Mouse (Mus musculus) T-cell, adult 2 months (primary cell): ENCODE data around the gene Znrd1as.

Source experiments
- DNase-seq: peaks from one replicate; pipeline ENCODE4 v3.0.0; 2022; ENCODE audit warnings: low spot score

The Znrd1as gene

GRCm38 (mm10) chr17:36957999-36958743, at the start of gene Znrd1as, which contains the start of gene Znrd1:
TSS of gene Znrd1as (plus strand) at chr17:36958592.
TSS of gene Znrd1 (minus strand) at chr17:36958559.
- peak; percentile 89 for DNase-seq

GRCm38 (mm10) chr17:36909802-36910201, 48.6 kb upstream of the Znrd1as start:
- DNase-seq = no peak

GRCm38 (mm10) chr17:36912031-36912430, 46.4 kb upstream of the Znrd1as start:
- DNase-seq = no peak

GRCm38 (mm10) chr17:36914108-36914507, 44.3 kb upstream of the Znrd1as start:
- peak; percentile 68 for DNase-seq

GRCm38 (mm10) chr17:36915076-36915475, 43.3 kb upstream of the Znrd1as start:
- DNase-seq = peak; percentile 36

GRCm38 (mm10) chr17:36920239-36920638, 38.2 kb upstream of the Znrd1as start:
- no peak for DNase-seq

GRCm38 (mm10) chr17:36922715-36923114, 35.7 kb upstream of the Znrd1as start:
- no peak for DNase-seq

- no peak for DNase-seq
Observed at GRCm38 (mm10) chr17:36923491-36923890, 34.9 kb upstream of the Znrd1as start.

- no peak for DNase-seq
Observed at GRCm38 (mm10) chr17:36927496-36928120, 30.8 kb upstream of the Znrd1as start.

GRCm38 (mm10) chr17:36929236-36929932, 29.0 kb upstream of the Znrd1as start:
- DNase-seq = no peak

- DNase-seq = no peak
Observed at GRCm38 (mm10) chr17:36930233-36930632, 28.2 kb upstream of the Znrd1as start.

GRCm38 (mm10) chr17:36931130-36931529, 27.3 kb upstream of the Znrd1as start:
- DNase-seq = no peak

- DNase-seq = no peak
Observed at GRCm38 (mm10) chr17:36931806-36932205, 26.6 kb upstream of the Znrd1as start.

GRCm38 (mm10) chr17:36938056-36938455, 20.3 kb upstream of the Znrd1as start:
- no peak for DNase-seq

- peak; percentile 73 for DNase-seq
Observed at GRCm38 (mm10) chr17:36942391-36942790, 16.0 kb upstream of the Znrd1as start.

- DNase-seq = no peak
Observed at GRCm38 (mm10) chr17:36942791-36943471, 15.5 kb upstream of the Znrd1as start, which contains the start of gene Rnf39. TSS of gene Rnf39 (plus strand) at chr17:36942918.

- no peak for DNase-seq
Observed at GRCm38 (mm10) chr17:36943691-36944090, 14.7 kb upstream of the Znrd1as start.

GRCm38 (mm10) chr17:36944121-36944775, 14.1 kb upstream of the Znrd1as start:
- DNase-seq = peak; percentile 65

GRCm38 (mm10) chr17:36947051-36947819, 11.2 kb upstream of the Znrd1as start:
- peak; percentile 45 for DNase-seq

GRCm38 (mm10) chr17:36948286-36948685, 10.1 kb upstream of the Znrd1as start:
- DNase-seq = no peak

GRCm38 (mm10) chr17:36949265-36949664, 9.1 kb upstream of the Znrd1as start:
- no peak for DNase-seq
